8 mouse cellular contexts compared by ENCODE assay signal in the genomic region with DNA sequence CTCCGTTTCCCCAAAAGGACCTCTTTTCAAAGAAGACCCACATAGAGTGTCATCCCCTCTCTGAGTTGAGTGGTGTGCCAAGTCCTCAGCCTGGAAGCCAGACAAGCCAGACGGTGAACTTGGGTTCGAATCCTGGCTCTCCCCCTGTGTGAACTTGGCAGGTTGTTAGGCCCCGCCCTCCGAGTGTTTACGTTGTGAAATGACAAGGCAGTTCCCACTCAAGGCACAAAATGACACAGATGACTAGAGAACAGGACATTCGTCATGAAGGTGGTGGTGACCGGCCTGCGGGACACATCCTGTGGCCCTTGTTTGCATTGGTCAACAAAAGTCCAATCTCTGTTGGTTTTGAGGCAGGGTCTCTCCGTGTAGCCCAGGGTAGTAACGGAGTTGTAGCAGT. TPM values are rescaled to one million over a fixed set of nuclear protein-coding genes. Genes with fewer than 3 reads are reported as not detected.
A peak's percentile ranks its signal among the peaks of the same experiment; 100 is the strongest.
DNase-seq lines count a peak whose midpoint lies in the region; ATAC-seq and TF ChIP-seq lines count a peak whose summit lies in the region.

No protein-coding gene starts in this region.

- no peak for TF ChIP-seq POLR2A in olfactory bulb, adult 2 months (IDR thresholded peaks at IDR 0.05; ENCODE audit: insufficient read depth, low read depth, low read length)

- H3K4me3 ChIP-seq in left cerebral cortex, adult 2 months = no peak overlapping the region
- H3K4me3 ChIP-seq in liver, embryonic 13.5 days (replicated peaks) = peak overlapping the region; percentile 95
- H3K4me3 ChIP-seq in olfactory bulb, adult 2 months (ENCODE audit: insufficient read depth, low read depth, low read length) = no peak overlapping the region

- H3K9me3 ChIP-seq in liver, embryonic 13.5 days (replicated peaks) = no peaks in the 10 kb centered on the region

- peak overlapping the region; percentile 98 for H3K9ac ChIP-seq in liver, embryonic 13.5 days

- H3K4me2 ChIP-seq in liver, embryonic 13.5 days = peak overlapping the region; percentile 78

- H3K36me3 ChIP-seq in liver, embryonic 13.5 days = peaks cover 48% of the 10 kb centered on the region

- peaks cover 99% of the 10 kb centered on the region for H3K4me1 ChIP-seq in liver, embryonic 13.5 days (replicated peaks)
- peaks cover 32% of the 10 kb centered on the region for H3K4me1 ChIP-seq in olfactory bulb, adult 2 months (ENCODE audit: control insufficient read depth, insufficient read depth, low read length)

- no peak for DNase-seq in left cerebral cortex, adult 2 months (ENCODE audit: extremely low spot score in 1 of 2, low spot score in 2 of 2)
- DNase-seq in left cerebral cortex, adult 18-20 months (ENCODE audit: low spot score in 2 of 2) = no peak
- DNase-seq in liver, embryonic 13.5 days = peak; percentile 71
- no peak for DNase-seq in gastrocnemius, postnatal 10 days
- DNase-seq in left cerebral cortex, postnatal 36 days (ENCODE audit: low spot score in 2 of 2) = no peak

- H3K27me3 ChIP-seq in liver, embryonic 13.5 days = no peaks in the 10 kb centered on the region

- WGBS in liver, embryonic 13.5 days (ENCODE audit: insufficient replicate concordance) = 71% methylated on average over 11 of the region's 11 CpGs
- WGBS in olfactory bulb, adult 2 months = 85% methylated on average over 11 of the region's 11 CpGs

- peak; percentile 25; the same call in 1 of the 2 replicates for ATAC-seq in erythroid progenitor cell, adult 5-6 weeks (replicated peaks; ENCODE audit: low FRiP score, poor library complexity, severe bottlenecking)
- no peak for ATAC-seq in liver, embryonic 13.5 days (ENCODE audit: low read depth)
- ATAC-seq in frontal cortex, adult (ENCODE audit: low TSS enrichment) = no peak

- intact Hi-C loops in left cerebral cortex, adult 2 months (cut with DNase I) = no loop called here
- intact Hi-C loops in left cerebral cortex, postnatal 36 days (cut with DNase I) = loop anchor here (5.0 kb wide), 1 partner anchor 52 kb away; no protein-coding TSS in a partner anchor

- H3K27ac ChIP-seq in left cerebral cortex, adult 2 months = peak overlapping the region; percentile 33; the same call in 1 of the 2 replicates
- H3K27ac ChIP-seq in liver, embryonic 13.5 days = peak overlapping the region; percentile 97
- H3K27ac ChIP-seq in olfactory bulb, adult 2 months (ENCODE audit: insufficient read depth, low read depth, low read length) = 0 out of 2 replicates have a peak overlapping the region, but pooled peaks have one; percentile 55

- no peak for TF ChIP-seq CTCF in left cerebral cortex, adult 2 months (IDR thresholded peaks at IDR 0.05)
- TF ChIP-seq CTCF in olfactory bulb, adult 2 months (IDR thresholded peaks at IDR 0.05; ENCODE audit: insufficient read depth, low read depth, low read length) = no peak

RNA-seq across cellular contexts. Expression of a gene that starts 6.7 kb away (rescaled TPM):
- total RNA-seq in left cerebral cortex, adult 2 months (2021) = 10 to 100 TPM; 28.4 to 35.8 TPM
- total RNA-seq in left cerebral cortex, adult 18-20 months (2021) = 10 to 100 TPM; 32.0 to 33.4 TPM
- total RNA-seq in erythroid progenitor cell, adult 5-6 weeks (2015; ENCODE audit: low replicate concordance) = 583 and 622 TPM in 2 replicates
- total RNA-seq in erythroid progenitor cell, adult 5-6 weeks (2017; ENCODE audit: low replicate concordance) = 406 and 427 TPM in 2 replicates
- 73.2 and 78.4 TPM in 2 replicates for polyA plus RNA-seq in liver, embryonic 13.5 days (2015; fragmentation: Nextera tagmentation; extraction: Ambion mirVana)
- polyA plus RNA-seq in olfactory bulb, adult 2 months (2012; ENCODE audit: insufficient read depth, insufficient read length, low replicate concordance, missing spikeins) = not detected in 2 replicates
- 10 to 100 TPM; 31.7 to 46.3 TPM for total RNA-seq in gastrocnemius, postnatal 10 days (2021)
- total RNA-seq in left cerebral cortex, postnatal 36 days (2021) = 10 to 100 TPM; 25.7 to 31.5 TPM

Comparison
In these comparisons a context has a peak if more than half of its experiments do, and no peak if none do; other contexts are left out.
1. H3K27ac ChIP-seq: peak in every context shown above with its lines; median percentile 97 in liver, embryonic 13.5 days; 55 in olfactory bulb, adult 2 months; 33 in left cerebral cortex, adult 2 months.
2. RNA of a gene that starts 6.7 kb away (total RNA-seq): 406 to 622 TPM in erythroid progenitor cell, adult 5-6 weeks; 31.7 to 46.3 TPM in gastrocnemius, postnatal 10 days, 28.4 to 35.8 TPM in left cerebral cortex, adult 2 months, 32.0 to 33.4 TPM in left cerebral cortex, adult 18-20 months and 25.7 to 31.5 TPM in left cerebral cortex, postnatal 36 days; every median in the first group is over 4 times any median in the second.